Mouse (Mus musculus) kidney, postnatal 10 days (tissue): Measurements from ENCODE around the gene Gm20854.
"Not testable (repeated sequence)": the region's sequence is repeated elsewhere in the genome, so short reads cannot be mapped to it uniquely, and the experiment has no call there.

Experiments
- DNase-seq: peaks from one replicate; pipeline ENCODE4 v3.0.0; 2021; ENCODE audit warnings: mixed read lengths

The Gm20854 gene

DNA sequence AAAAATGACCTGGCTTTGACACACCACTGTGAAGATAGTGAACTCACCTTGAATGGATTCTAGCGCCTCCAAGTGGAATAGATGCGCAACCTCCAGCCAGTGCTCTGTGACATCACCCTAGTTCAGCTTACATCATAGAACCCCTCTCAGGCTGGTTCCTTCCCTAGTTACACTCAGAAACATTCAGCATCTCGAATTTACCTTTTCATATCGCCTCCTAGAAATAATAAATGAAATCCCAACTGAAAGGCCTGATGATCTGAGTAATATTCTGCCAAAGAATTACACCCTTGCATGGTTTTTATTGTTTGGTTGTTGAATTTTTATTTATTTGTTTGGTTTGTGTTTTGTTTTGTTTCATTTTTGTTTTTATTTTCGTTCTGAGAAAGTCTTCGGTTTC, at the start of gene Gm20854:
Gene Gm20854, minus strand, starts transcription at position 101 of the 400 bp plus-strand sequence.
- not testable (repeated sequence) for DNase-seq
